Mouse (Mus musculus): ENCODE measurements at regions not wholly inside any gene's neighbourhood (a gene's known extent, or its start where the extent isn't known, plus 50 kb on each side); places are given as distances from the start of the nearest gene placed in this dataset.
A peak's percentile ranks its signal among the peaks of the same experiment; 100 is the strongest.

- Histone ChIP-seq H3K4me3 (peak overlapping the region; percentile 6), H3K79me2 (ENCODE audit: control insufficient read depth, insufficient read depth) (no peaks in the 10 kb centered on the region), H3ac (ENCODE audit: control insufficient read depth, insufficient read length) (no peak overlapping the region), H3K4me2 (ENCODE audit: low read depth) (peak overlapping the region; percentile 89), H3K27me3 (ENCODE audit: control insufficient read depth, insufficient read depth, insufficient read length) (no peaks in the 10 kb centered on the region), H3K36me3 (ENCODE audit: control insufficient read depth, insufficient read depth) (no peaks in the 10 kb centered on the region)
- TF ChIP-seq USF1 (IDR thresholded peaks at IDR 0.05; ENCODE audit: low read depth) (no peak), MYOG (IDR thresholded peaks at IDR 0.05; ENCODE audit: control insufficient read depth in 1 of 3, insufficient read depth in 1 of 3, insufficient read length in 2 of 3, low read depth in 2 of 3) (no peak), SRF (IDR thresholded peaks at IDR 0.05; ENCODE audit: control insufficient read depth, insufficient read length, low read depth) (no peak), E2F4 (IDR thresholded peaks at IDR 0.05; ENCODE audit: insufficient read depth) (no peak), REST (IDR thresholded peaks at IDR 0.05; ENCODE audit: insufficient read depth, insufficient read length) (no peak), TCF12 (IDR thresholded peaks at IDR 0.05; ENCODE audit: insufficient read depth, poor library complexity, severe bottlenecking) (no peak), POLR2A (IDR thresholded peaks at IDR 0.05; ENCODE audit: insufficient read length, low read depth) (no peak), MAX (IDR thresholded peaks at IDR 0.05; ENCODE audit: low read depth) (no peak), CEBPB (IDR thresholded peaks at IDR 0.05; ENCODE audit: insufficient read depth, poor library complexity, severe bottlenecking) (no peak), POLR2AphosphoS2 (IDR thresholded peaks at IDR 0.05; ENCODE audit: insufficient read length, low read depth) (no peak), TCF3 (IDR thresholded peaks at IDR 0.05; ENCODE audit: insufficient read length, low read depth) (no peak)
These were observed 61.8 kb upstream of the Sv2b start for GRCm38 (mm10) chr7:75370595-75371519.

GRCm38 (mm10) chr7:75371520-75371876 lies 62.4 kb upstream of the Sv2b start:
- peak overlapping the region; percentile 6 for H3K4me3 ChIP-seq
- H3K79me2 ChIP-seq (ENCODE audit: control insufficient read depth, insufficient read depth): no peaks in the 10 kb centered on the region
- H3K36me3 ChIP-seq (ENCODE audit: control insufficient read depth, insufficient read depth): no peaks in the 10 kb centered on the region
- no peak overlapping the region for H3ac ChIP-seq (ENCODE audit: control insufficient read depth, insufficient read length)
- peak overlapping the region; percentile 89 for H3K4me2 ChIP-seq (ENCODE audit: low read depth)
- TF ChIP-seq MAX (IDR thresholded peaks at IDR 0.05; ENCODE audit: low read depth): no peak
- no peak for TF ChIP-seq POLR2AphosphoS2 (IDR thresholded peaks at IDR 0.05; ENCODE audit: insufficient read length, low read depth)
- no peak for TF ChIP-seq MYOG (IDR thresholded peaks at IDR 0.05; ENCODE audit: control insufficient read depth in 1 of 3, insufficient read depth in 1 of 3, insufficient read length in 2 of 3, low read depth in 2 of 3)
- TF ChIP-seq POLR2A (IDR thresholded peaks at IDR 0.05; ENCODE audit: insufficient read length, low read depth): no peak
- TF ChIP-seq REST (IDR thresholded peaks at IDR 0.05; ENCODE audit: insufficient read depth, insufficient read length): no peak
- TF ChIP-seq E2F4 (IDR thresholded peaks at IDR 0.05; ENCODE audit: insufficient read depth): no peak
- TF ChIP-seq TCF12 (IDR thresholded peaks at IDR 0.05; ENCODE audit: insufficient read depth, poor library complexity, severe bottlenecking): no peak
- no peak for TF ChIP-seq SRF (IDR thresholded peaks at IDR 0.05; ENCODE audit: control insufficient read depth, insufficient read length, low read depth)
- no peak for TF ChIP-seq MYOD1 (IDR thresholded peaks at IDR 0.05; ENCODE audit: control insufficient read depth in 1 of 3, insufficient read length in 2 of 3, low read depth in 2 of 3)
- TF ChIP-seq USF1 (IDR thresholded peaks at IDR 0.05; ENCODE audit: low read depth): no peak
- no peak for TF ChIP-seq CEBPB (IDR thresholded peaks at IDR 0.05; ENCODE audit: insufficient read depth, poor library complexity, severe bottlenecking)
- no peaks in the 10 kb centered on the region for H3K27me3 ChIP-seq (ENCODE audit: control insufficient read depth, insufficient read depth, insufficient read length)

- H3K4me2 ChIP-seq (ENCODE audit: low read depth): peak overlapping the region; percentile 89
- H3K4me3 ChIP-seq: no peak overlapping the region
- H3ac ChIP-seq (ENCODE audit: control insufficient read depth, insufficient read length): no peak overlapping the region
- no peaks in the 10 kb centered on the region for H3K36me3 ChIP-seq (ENCODE audit: control insufficient read depth, insufficient read depth)
- H3K79me2 ChIP-seq (ENCODE audit: control insufficient read depth, insufficient read depth): no peaks in the 10 kb centered on the region
- no peaks in the 10 kb centered on the region for H3K27me3 ChIP-seq (ENCODE audit: control insufficient read depth, insufficient read depth, insufficient read length)
- TF ChIP-seq POLR2A (IDR thresholded peaks at IDR 0.05; ENCODE audit: insufficient read length, low read depth): peak; percentile 46
- TF ChIP-seq TCF3 (IDR thresholded peaks at IDR 0.05; ENCODE audit: insufficient read length, low read depth): peak; percentile 77
- TF ChIP-seq MYOD1 (IDR thresholded peaks at IDR 0.05; ENCODE audit: control insufficient read depth in 1 of 3, insufficient read length in 2 of 3, low read depth in 2 of 3): peak; percentile 68 to 96 (median 96)
- TF ChIP-seq MYOG (IDR thresholded peaks at IDR 0.05; ENCODE audit: control insufficient read depth in 1 of 3, insufficient read depth in 1 of 3, insufficient read length in 2 of 3, low read depth in 2 of 3): peak; percentile 83 to 98 (median 89)
- TF ChIP-seq REST (IDR thresholded peaks at IDR 0.05; ENCODE audit: insufficient read depth, insufficient read length): no peak
- TF ChIP-seq SRF (IDR thresholded peaks at IDR 0.05; ENCODE audit: control insufficient read depth, insufficient read length, low read depth): peak; percentile 66
- no peak for TF ChIP-seq E2F4 (IDR thresholded peaks at IDR 0.05; ENCODE audit: insufficient read depth)
- peak; percentile 75 for TF ChIP-seq TCF12 (IDR thresholded peaks at IDR 0.05; ENCODE audit: insufficient read depth, poor library complexity, severe bottlenecking)
- no peak for TF ChIP-seq CEBPB (IDR thresholded peaks at IDR 0.05; ENCODE audit: insufficient read depth, poor library complexity, severe bottlenecking)
These were observed 62.9 kb upstream of the Sv2b start for GRCm38 (mm10) chr7:75371991-75372390.

GRCm38 (mm10) chr7:75372892-75373444 lies 63.9 kb upstream of the Sv2b start:
- no peaks in the 10 kb centered on the region for H3K36me3 ChIP-seq (ENCODE audit: control insufficient read depth, insufficient read depth)
- H3K27me3 ChIP-seq (ENCODE audit: control insufficient read depth, insufficient read depth, insufficient read length): no peaks in the 10 kb centered on the region
- peak overlapping the region; percentile 89 for H3K4me2 ChIP-seq (ENCODE audit: low read depth)
- H3K79me2 ChIP-seq (ENCODE audit: control insufficient read depth, insufficient read depth): no peaks in the 10 kb centered on the region
- TF ChIP-seq TCF12 (IDR thresholded peaks at IDR 0.05; ENCODE audit: insufficient read depth, poor library complexity, severe bottlenecking): no peak
- TF ChIP-seq CEBPB (IDR thresholded peaks at IDR 0.05; ENCODE audit: insufficient read depth, poor library complexity, severe bottlenecking): no peak
- no peak for TF ChIP-seq TCF3 (IDR thresholded peaks at IDR 0.05; ENCODE audit: insufficient read length, low read depth)
- TF ChIP-seq MAX (IDR thresholded peaks at IDR 0.05; ENCODE audit: low read depth): no peak
- no peak for TF ChIP-seq SRF (IDR thresholded peaks at IDR 0.05; ENCODE audit: control insufficient read depth, insufficient read length, low read depth)
- TF ChIP-seq E2F4 (IDR thresholded peaks at IDR 0.05; ENCODE audit: insufficient read depth): no peak
- no peak for TF ChIP-seq MYOD1 (IDR thresholded peaks at IDR 0.05; ENCODE audit: control insufficient read depth in 1 of 3, insufficient read length in 2 of 3, low read depth in 2 of 3)
- no peak for TF ChIP-seq REST (IDR thresholded peaks at IDR 0.05; ENCODE audit: insufficient read depth, insufficient read length)
- no peak for TF ChIP-seq POLR2AphosphoS2 (IDR thresholded peaks at IDR 0.05; ENCODE audit: insufficient read length, low read depth)
- H3ac ChIP-seq (ENCODE audit: control insufficient read depth, insufficient read length): no peak overlapping the region
- H3K4me3 ChIP-seq: no peak overlapping the region

Measured in myocyte (in vitro differentiated cells).